Comparison of ENCODE assay signal across 9 mouse cellular contexts in genomic region chr3:92920364-92920763, GRCm38 (mm10). TPM values are rescaled to one million over a fixed set of nuclear protein-coding genes. Genes with fewer than 3 reads are reported as not detected.
DNase-seq lines count a peak whose midpoint lies in the region; ATAC-seq and TF ChIP-seq lines count a peak whose summit lies in the region.
"Had no signal": no experiment of that assay in that cellular context is flagged by ENCODE, and none has a peak within 500 bp of the region (broad histone marks: within the 10 kb centered on the region; RNA-seq: fewer than 3 reads in every experiment).

No protein-coding gene starts in this region.

- H3K4me3 ChIP-seq in forebrain, embryonic 11.5 days (ENCODE audit: low read depth, low read length), result no peak overlapping the region
- H3K4me3 ChIP-seq in forebrain, embryonic 13.5 days, result no peak overlapping the region
- no peak overlapping the region for H3K4me3 ChIP-seq in lung, embryonic 14.5 days (ENCODE audit: low read depth, low read length)
- no peak overlapping the region for H3K4me3 ChIP-seq in lung, adult 2 months (replicated peaks; ENCODE audit: extremely low read depth, low read depth, low read length)
- H3K4me3 ChIP-seq: limb, embryonic 12.5 days had no signal

- no peaks in the 10 kb centered on the region for H3K9me3 ChIP-seq in forebrain, embryonic 11.5 days (ENCODE audit: control insufficient read depth, low read length)
- H3K9me3 ChIP-seq in forebrain, embryonic 13.5 days (replicated peaks), result no peaks in the 10 kb centered on the region
- H3K9me3 ChIP-seq in lung, embryonic 14.5 days (ENCODE audit: low read depth, low read length), result no peaks in the 10 kb centered on the region
- H3K9me3 ChIP-seq: limb, embryonic 12.5 days had no signal

- TF ChIP-seq POLR2A in lung, adult 2 months (IDR thresholded peaks at IDR 0.05; ENCODE audit: borderline replicate concordance, extremely low read depth, low read depth, low read length), result no peak

- intact Hi-C loops in left cerebral cortex, postnatal 25 days (cut with DNase I), result no loop called here

- peak; percentile 55 for DNase-seq in forebrain, embryonic 11.5 days (ENCODE audit: low spot score)
- peak; percentile 61 for DNase-seq in lung, embryonic 14.5 days
- no peak for DNase-seq in lung, adult 2 months
- peak; percentile 2 for DNase-seq in adrenal gland, adult 8-10 months
- peak; percentile 15 to 24 for DNase-seq in left cerebral cortex, postnatal 25 days (ENCODE audit: low spot score in 2 of 2)
- DNase-seq in c-Kit-positive CD71-positive TER-119-positive erythroid progenitor cells, embryonic 14.5 days (ENCODE audit: low spot score), result no peak
- DNase-seq in B cell, adult 2 months, result no peak

- no peak overlapping the region for H3K9ac ChIP-seq in forebrain, embryonic 11.5 days (ENCODE audit: low read length)
- H3K9ac ChIP-seq in forebrain, embryonic 13.5 days, result no peak overlapping the region
- no peak overlapping the region for H3K9ac ChIP-seq in lung, embryonic 14.5 days
- H3K9ac ChIP-seq: limb, embryonic 12.5 days had no signal

- H3K27ac ChIP-seq in forebrain, embryonic 11.5 days (ENCODE audit: low read depth, low read length), result no peak overlapping the region
- H3K27ac ChIP-seq in forebrain, embryonic 13.5 days, result no peak overlapping the region
- H3K27ac ChIP-seq in lung, embryonic 14.5 days (ENCODE audit: low read depth), result no peak overlapping the region
- H3K27ac ChIP-seq: limb, embryonic 12.5 days had no signal

- H3K4me2 ChIP-seq in forebrain, embryonic 11.5 days (ENCODE audit: low read depth, low read length, severe bottlenecking), result no peak overlapping the region
- H3K4me2 ChIP-seq in forebrain, embryonic 13.5 days, result no peak overlapping the region
- H3K4me2 ChIP-seq in lung, embryonic 14.5 days, result no peak overlapping the region
- H3K4me2 ChIP-seq: limb, embryonic 12.5 days had no signal

- no peaks in the 10 kb centered on the region for H3K36me3 ChIP-seq in forebrain, embryonic 11.5 days (ENCODE audit: control insufficient read depth, insufficient read depth, low read length)
- H3K36me3 ChIP-seq in forebrain, embryonic 13.5 days (ENCODE audit: poor library complexity, severe bottlenecking), result no peaks in the 10 kb centered on the region
- H3K36me3 ChIP-seq in lung, embryonic 14.5 days (ENCODE audit: insufficient read depth), result no peaks in the 10 kb centered on the region
- H3K36me3 ChIP-seq: limb, embryonic 12.5 days had no signal

- H3K4me1 ChIP-seq in forebrain, embryonic 11.5 days (replicated peaks; ENCODE audit: control insufficient read depth, insufficient read depth, low read length), result no peaks in the 10 kb centered on the region
- H3K4me1 ChIP-seq in forebrain, embryonic 13.5 days, result no peaks in the 10 kb centered on the region
- no peaks in the 10 kb centered on the region for H3K4me1 ChIP-seq in lung, embryonic 14.5 days (ENCODE audit: insufficient read depth)
- no peaks in the 10 kb centered on the region for H3K4me1 ChIP-seq in lung, adult 2 months (ENCODE audit: control insufficient read depth, insufficient read depth, low read length)
- H3K4me1 ChIP-seq: limb, embryonic 12.5 days had no signal

- 0 out of 2 replicates have a peak, but pooled peaks have one; percentile 24 for ATAC-seq in forebrain, embryonic 11.5 days (replicated peaks; ENCODE audit: low FRiP score)
- no peak for ATAC-seq in forebrain, embryonic 13.5 days
- no peak for ATAC-seq in lung, embryonic 14.5 days (ENCODE audit: insufficient read depth)

- no peaks in the 10 kb centered on the region for H3K27me3 ChIP-seq in forebrain, embryonic 11.5 days (ENCODE audit: control insufficient read depth, insufficient read depth, low read length)
- H3K27me3 ChIP-seq in forebrain, embryonic 13.5 days, result no peaks in the 10 kb centered on the region
- H3K27me3 ChIP-seq in lung, embryonic 14.5 days (ENCODE audit: insufficient read depth, low read length), result no peaks in the 10 kb centered on the region
- H3K27me3 ChIP-seq: limb, embryonic 12.5 days had no signal

- 63% methylated on average over 4 of the region's 4 CpGs for WGBS in forebrain, embryonic 11.5 days
- WGBS in forebrain, embryonic 13.5 days, result 65% methylated on average over 4 of the region's 4 CpGs
- WGBS in lung, embryonic 14.5 days, result 52% methylated on average over 4 of the region's 4 CpGs
- 60% methylated on average over 4 of the region's 4 CpGs for WGBS in lung, adult 2 months

- peak; percentile 48 for TF ChIP-seq CTCF in lung, embryonic 14.5 days (IDR thresholded peaks at IDR 0.05; ENCODE audit: low read depth)
- TF ChIP-seq CTCF in lung, adult 2 months (IDR thresholded peaks at IDR 0.05; ENCODE audit: insufficient read depth, low read length), result no peak

RNA-seq across cellular contexts. Expression of gene Lce3a, which starts 5.7 kb away (rescaled TPM):
- polyA plus RNA-seq in forebrain, embryonic 11.5 days (2014; fragmentation: Nextera tagmentation; extraction: Ambion mirVana), result not detected in 2 replicates
- polyA plus RNA-seq in forebrain, embryonic 13.5 days (2015; fragmentation: Nextera tagmentation; extraction: Ambion mirVana), result not detected in 2 replicates
- not detected in 2 replicates for polyA plus RNA-seq in lung, embryonic 14.5 days (2014; fragmentation: Nextera tagmentation; extraction: Ambion mirVana)
- 285 TPM in 1 of 2 replicates, not detected in the other for polyA plus RNA-seq in lung, adult 2 months (2012; rRNA removed)
- not detected for total RNA-seq in adrenal gland, adult 8-10 months (2022)
- total RNA-seq in left cerebral cortex, postnatal 25 days (2021), result not detected
- polyA plus RNA-seq: limb, embryonic 12.5 days had no signal

RNA-seq across cellular contexts. Expression of gene Lce3b, which starts 12.4 kb away (rescaled TPM):
- polyA plus RNA-seq in forebrain, embryonic 11.5 days (2014; fragmentation: Nextera tagmentation; extraction: Ambion mirVana), result not detected in 2 replicates
- polyA plus RNA-seq in forebrain, embryonic 13.5 days (2015; fragmentation: Nextera tagmentation; extraction: Ambion mirVana), result not detected in 2 replicates
- polyA plus RNA-seq in lung, embryonic 14.5 days (2014; fragmentation: Nextera tagmentation; extraction: Ambion mirVana), result not detected in 2 replicates
- polyA plus RNA-seq in lung, adult 2 months (2012; rRNA removed), result 311 TPM in 1 of 2 replicates, not detected in the other
- total RNA-seq in adrenal gland, adult 8-10 months (2022), result not detected
- not detected for total RNA-seq in left cerebral cortex, postnatal 25 days (2021)
- polyA plus RNA-seq: limb, embryonic 12.5 days had no signal

RNA-seq across cellular contexts. Expression of gene Lce3c, which starts 23.9 kb away (rescaled TPM):
- polyA plus RNA-seq in forebrain, embryonic 11.5 days (2014; fragmentation: Nextera tagmentation; extraction: Ambion mirVana), result not detected in 2 replicates
- polyA plus RNA-seq in forebrain, embryonic 13.5 days (2015; fragmentation: Nextera tagmentation; extraction: Ambion mirVana), result not detected in 2 replicates
- polyA plus RNA-seq in lung, embryonic 14.5 days (2014; fragmentation: Nextera tagmentation; extraction: Ambion mirVana), result not detected in 2 replicates
- 361 TPM in 1 of 2 replicates, not detected in the other for polyA plus RNA-seq in lung, adult 2 months (2012; rRNA removed)
- not detected for total RNA-seq in adrenal gland, adult 8-10 months (2022)
- total RNA-seq in left cerebral cortex, postnatal 25 days (2021), result not detected
- polyA plus RNA-seq: limb, embryonic 12.5 days had no signal

RNA-seq across cellular contexts. Expression of gene Lce3d, which starts 36.8 kb away (rescaled TPM):
- polyA plus RNA-seq in forebrain, embryonic 11.5 days (2014; fragmentation: Nextera tagmentation; extraction: Ambion mirVana), result not detected in 2 replicates
- not detected in 2 replicates for polyA plus RNA-seq in forebrain, embryonic 13.5 days (2015; fragmentation: Nextera tagmentation; extraction: Ambion mirVana)
- polyA plus RNA-seq in lung, embryonic 14.5 days (2014; fragmentation: Nextera tagmentation; extraction: Ambion mirVana), result not detected in 2 replicates
- polyA plus RNA-seq in lung, adult 2 months (2012; rRNA removed), result 64.5 TPM in 1 of 2 replicates, not detected in the other
- total RNA-seq in adrenal gland, adult 8-10 months (2022), result not detected
- total RNA-seq in left cerebral cortex, postnatal 25 days (2021), result not detected
- polyA plus RNA-seq: limb, embryonic 12.5 days had no signal

RNA-seq across cellular contexts. Expression of gene Lce3e, which starts 46.5 kb away (rescaled TPM):
- not detected in 2 replicates for polyA plus RNA-seq in forebrain, embryonic 11.5 days (2014; fragmentation: Nextera tagmentation; extraction: Ambion mirVana)
- not detected in 2 replicates for polyA plus RNA-seq in forebrain, embryonic 13.5 days (2015; fragmentation: Nextera tagmentation; extraction: Ambion mirVana)
- polyA plus RNA-seq in lung, embryonic 14.5 days (2014; fragmentation: Nextera tagmentation; extraction: Ambion mirVana), result not detected in 2 replicates
- 169 TPM in 1 of 2 replicates, not detected in the other for polyA plus RNA-seq in lung, adult 2 months (2012; rRNA removed)
- not detected for total RNA-seq in adrenal gland, adult 8-10 months (2022)
- total RNA-seq in left cerebral cortex, postnatal 25 days (2021), result not detected
- polyA plus RNA-seq: limb, embryonic 12.5 days had no signal

Comparison
In these comparisons a context has a peak if more than half of its experiments do, and no peak if none do; other contexts are left out.
1. DNase-seq: peak in forebrain, embryonic 11.5 days (single experiment), lung, embryonic 14.5 days (single experiment), adrenal gland, adult 8-10 months (single experiment) and left cerebral cortex, postnatal 25 days (2 of 2); none in lung, adult 2 months (single experiment), c-Kit-positive CD71-positive TER-119-positive erythroid progenitor cells, embryonic 14.5 days (single experiment) and B cell, adult 2 months (0 of 2).